Mouse (Mus musculus) hindbrain, embryonic 16.5 days (tissue): Measurements from ENCODE around the gene Ppp1r9b. TPM values are rescaled to one million over a fixed set of nuclear protein-coding genes. Genes with fewer than 3 reads are reported as not detected.

Experiments
- ATAC-seq: fragments of 200-750 bp; cut with Nextera tagmentation; 2 replicates; pipeline ENCODE4 v1.8.0; 2017; ENCODE audit warnings: moderate TSS enrichment, moderate library complexity
- H3K27ac ChIP-seq: fragments of 300-500 bp; sonication (generic); 2 replicates; pipeline ENCODE4 v1.5.1; 2014; ENCODE audit warnings: low read depth, mild to moderate bottlenecking, control low read depth, low read length, moderate library complexity
- H3K27me3 ChIP-seq: fragments of 300-500 bp; sonication (generic); replicated peaks from 2 replicates; pipeline ENCODE4 v1.6.1; 2014; ENCODE audit warnings: low read length; ENCODE audit not compliant: control insufficient read depth, insufficient read depth
- H3K36me3 ChIP-seq: fragments of 300-500 bp; sonication (generic); 2 replicates; pipeline ENCODE4 v1.6.1; 2014; ENCODE audit warnings: mild to moderate bottlenecking, low read length, moderate library complexity, mixed read lengths; ENCODE audit not compliant: control insufficient read depth, insufficient read depth
- H3K4me1 ChIP-seq: fragments of 300-500 bp; sonication (generic); 2 replicates; pipeline ENCODE4 v1.6.1; 2014; ENCODE audit warnings: low read depth, low read length; ENCODE audit not compliant: control insufficient read depth, insufficient read depth
- H3K4me2 ChIP-seq: fragments of 300-500 bp; sonication (generic); 2 replicates; pipeline ENCODE4 v1.6.1; 2014; ENCODE audit warnings: mild to moderate bottlenecking, low read length, control low read depth, moderate library complexity
- H3K4me3 ChIP-seq: fragments of 300-500 bp; sonication (generic); 2 replicates; pipeline ENCODE4 v1.5.1; 2014; ENCODE audit warnings: mild to moderate bottlenecking, low read length, control low read depth, moderate library complexity
- H3K9ac ChIP-seq: fragments of 300-500 bp; sonication (generic); 2 replicates; pipeline ENCODE4 v1.6.1; 2014; ENCODE audit warnings: low read depth, mild to moderate bottlenecking, control low read depth, low read length, moderate library complexity
- H3K9me3 ChIP-seq: fragments of 300-500 bp; sonication (generic); 2 replicates; pipeline ENCODE4 v1.6.1; 2014; ENCODE audit warnings: mild to moderate bottlenecking, low read length, moderate library complexity; ENCODE audit not compliant: control insufficient read depth
- WGBS: fragments of 180-500 bp; shearing (Covaris S2); extraction: QIAGEN DNeasy Blood & Tissue Kit; methylation state at CpG from one replicate; pipeline ENCODE4 v1.1.7; 2014; 5-methylcytosine and 5-hydroxymethylcytosine counted together
- polyA plus RNA-seq: library from polyadenylated mRNA; unstranded; fragments of >200 nt; fragmentation: Nextera tagmentation; extraction: Ambion mirVana; gene quantifications from 2 replicates; pipeline ENCODE4 v1.2.1, GENCODE M21; 2015

Gene Ppp1r9b
- polyA plus RNA-seq, 1 experiment from 2014 or later, result 17.8 TPM

DNA sequence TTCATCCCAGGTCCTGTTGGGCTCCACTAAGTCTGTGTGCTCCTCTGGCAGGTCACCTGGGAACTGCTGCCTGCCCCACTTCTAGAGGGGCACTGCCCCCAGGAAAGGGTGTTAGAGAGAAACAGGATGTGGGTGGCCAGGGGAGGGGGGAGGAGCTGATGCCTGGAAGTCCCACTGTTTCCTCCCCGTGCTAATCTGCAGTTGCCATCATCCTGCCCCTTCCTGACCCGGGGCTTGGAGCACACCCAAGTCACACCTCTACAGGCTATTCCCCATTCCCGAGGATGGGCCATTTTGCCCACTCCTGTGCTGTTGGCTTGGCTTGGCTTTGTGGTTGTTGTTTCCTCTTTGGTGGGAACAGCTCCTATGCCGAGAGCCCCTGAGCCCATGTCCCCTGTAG, 9.7 kb downstream of the Ppp1r9b start:
- no peaks in the 10 kb centered on the region for H3K27me3 ChIP-seq
- H3K4me1 ChIP-seq, result peaks cover 25% of the 10 kb centered on the region
- peak overlapping the region; percentile 69 for H3K27ac ChIP-seq
- H3K36me3 ChIP-seq, result peaks cover 44% of the 10 kb centered on the region
- no peak for ATAC-seq
- H3K9ac ChIP-seq, result peak overlapping the region; percentile 32
- no peak overlapping the region for H3K4me2 ChIP-seq
- no peak overlapping the region for H3K4me3 ChIP-seq
- H3K9me3 ChIP-seq, result no peaks in the 10 kb centered on the region
- WGBS, result 39% methylated on average over 4 of the region's 4 CpGs

- Histone ChIP-seq H3K27me3 (no peaks in the 10 kb centered on the region), H3K9ac (peak overlapping the region; percentile 32), H3K9me3 (no peaks in the 10 kb centered on the region), H3K27ac (peak overlapping the region; percentile 69), H3K4me2 (no peak overlapping the region), H3K36me3 (peaks cover 46% of the 10 kb centered on the region), H3K4me1 (peaks cover 23% of the 10 kb centered on the region), H3K4me3 (no peak overlapping the region)
- WGBS, result 1% methylated on average over 8 of the region's 8 CpGs
- peak; percentile 56 for ATAC-seq
Measured at GRCm38 (mm10) chr11:95001058-95001457, 10.2 kb downstream of the Ppp1r9b start.

- Histone ChIP-seq H3K27ac (no peak overlapping the region), H3K4me2 (no peak overlapping the region), H3K27me3 (no peaks in the 10 kb centered on the region), H3K4me1 (peaks cover 26% of the 10 kb centered on the region), H3K9ac (no peak overlapping the region), H3K9me3 (no peaks in the 10 kb centered on the region), H3K4me3 (no peak overlapping the region), H3K36me3 (peaks cover 44% of the 10 kb centered on the region)
- 86% methylated on average over 21 of the region's 21 CpGs for WGBS
- no peak for ATAC-seq
Measured at GRCm38 (mm10) chr11:95001584-95002347, 10.9 kb downstream of the Ppp1r9b start.

- no peaks in the 10 kb centered on the region for H3K9me3 ChIP-seq
- H3K27ac ChIP-seq, result no peak overlapping the region
- WGBS, result 94% methylated on average over 8 of the region's 8 CpGs
- peaks cover 42% of the 10 kb centered on the region for H3K36me3 ChIP-seq
- no peak overlapping the region for H3K4me3 ChIP-seq
- H3K27me3 ChIP-seq, result no peaks in the 10 kb centered on the region
- no peak overlapping the region for H3K4me2 ChIP-seq
- H3K4me1 ChIP-seq, result peaks cover 33% of the 10 kb centered on the region
- no peak overlapping the region for H3K9ac ChIP-seq
- no peak for ATAC-seq
Measured at GRCm38 (mm10) chr11:95002705-95003104, 11.9 kb downstream of the Ppp1r9b start.

DNA sequence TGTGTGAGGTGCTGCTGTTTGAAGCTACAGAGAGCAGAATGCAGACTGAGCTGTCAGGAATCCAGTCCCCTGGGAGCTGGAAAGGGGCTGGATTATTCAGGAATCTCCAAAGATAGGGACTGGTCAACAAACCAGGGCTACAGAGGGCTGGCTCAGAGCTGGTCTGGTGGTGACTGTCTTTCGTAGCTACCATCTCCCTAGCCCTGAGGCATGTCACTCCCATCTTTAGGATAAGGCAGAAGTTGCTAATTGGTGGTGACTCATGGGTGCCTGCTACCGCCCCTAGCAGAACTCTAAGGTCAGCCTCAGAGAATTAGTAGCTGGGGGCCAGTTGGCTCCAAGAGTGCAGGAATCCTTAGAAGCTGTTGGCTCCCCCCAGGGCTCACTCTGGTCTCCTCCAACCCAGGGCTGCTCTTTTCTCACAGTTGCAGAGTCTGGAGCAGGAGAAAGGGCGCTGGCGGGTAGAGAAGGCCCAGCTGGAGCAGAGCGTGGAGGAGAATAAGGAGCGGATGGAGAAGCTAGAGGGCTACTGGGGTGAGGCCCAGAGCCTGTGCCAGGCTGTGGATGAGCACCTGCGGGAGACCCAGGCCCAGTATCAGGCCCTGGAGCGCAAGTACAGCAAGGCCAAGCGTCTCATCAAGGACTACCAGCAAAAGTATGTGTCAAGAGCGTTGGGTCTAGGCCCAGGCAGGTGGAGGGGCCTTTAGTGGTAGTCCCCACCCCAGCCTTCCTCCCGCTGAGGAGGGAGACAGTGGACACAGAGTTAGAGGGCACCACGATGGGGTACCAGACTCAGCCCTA, 13.5 kb downstream of the Ppp1r9b start:
- Histone ChIP-seq H3K27me3 (no peaks in the 10 kb centered on the region), H3K9ac (no peak overlapping the region), H3K27ac (no peak overlapping the region; the same call in 1 of the 2 replicates), H3K9me3 (no peaks in the 10 kb centered on the region), H3K4me2 (no peak overlapping the region; the same call in 1 of the 2 replicates), H3K4me1 (peaks cover 38% of the 10 kb centered on the region), H3K4me3 (no peak overlapping the region), H3K36me3 (peaks cover 42% of the 10 kb centered on the region)
- 83% methylated on average over 12 of the region's 12 CpGs for WGBS
- ATAC-seq, result no peak

DNA sequence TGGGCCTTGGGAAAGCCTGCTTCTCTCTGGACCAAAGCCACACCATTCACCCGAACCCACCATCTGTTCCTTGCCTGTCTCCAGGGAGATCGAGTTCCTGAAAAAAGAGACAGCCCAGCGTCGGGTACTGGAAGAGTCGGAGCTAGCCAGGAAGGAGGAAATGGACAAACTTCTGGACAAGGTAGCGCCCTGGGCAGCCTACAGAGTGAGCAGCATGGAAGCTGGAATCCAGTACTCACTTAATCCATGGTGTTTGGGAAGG, 14.0 kb downstream of the Ppp1r9b start:
- Histone ChIP-seq H3K4me1 (peaks cover 38% of the 10 kb centered on the region), H3K9ac (no peak overlapping the region), H3K27ac (no peak overlapping the region), H3K4me3 (no peak overlapping the region), H3K4me2 (no peak overlapping the region), H3K27me3 (no peaks in the 10 kb centered on the region), H3K36me3 (peaks cover 42% of the 10 kb centered on the region), H3K9me3 (no peaks in the 10 kb centered on the region)
- no peak for ATAC-seq
- 54% methylated on average over 6 of the region's 6 CpGs for WGBS

- peaks cover 31% of the 10 kb centered on the region for H3K4me1 ChIP-seq
- ATAC-seq, result no peak
- no peak overlapping the region for H3K4me3 ChIP-seq
- peak overlapping the region; percentile 69 for H3K4me2 ChIP-seq
- peak overlapping the region; percentile 84 for H3K27ac ChIP-seq
- H3K9ac ChIP-seq, result peak overlapping the region; percentile 52
- H3K27me3 ChIP-seq, result no peaks in the 10 kb centered on the region
- peaks cover 34% of the 10 kb centered on the region for H3K36me3 ChIP-seq
- H3K9me3 ChIP-seq, result no peaks in the 10 kb centered on the region
- 32% methylated on average over 4 of the region's 4 CpGs for WGBS
Measured at GRCm38 (mm10) chr11:95006038-95006437, 15.2 kb downstream of the Ppp1r9b start.

GRCm38 (mm10) chr11:95006525-95007219, 15.8 kb downstream of the Ppp1r9b start:
- Histone ChIP-seq H3K9ac (peak overlapping the region; percentile 52), H3K4me1 (peaks cover 34% of the 10 kb centered on the region)
- peak; percentile 51 for ATAC-seq

GRCm38 (mm10) chr11:95007418-95007817, 16.6 kb downstream of the Ppp1r9b start:
- peak overlapping the region; percentile 69 for H3K4me2 ChIP-seq
- no peak overlapping the region; the same call in 1 of the 2 replicates for H3K27ac ChIP-seq
- peaks cover 41% of the 10 kb centered on the region for H3K4me1 ChIP-seq
- H3K9me3 ChIP-seq, result no peaks in the 10 kb centered on the region
- ATAC-seq, result no peak
- no peak overlapping the region for H3K9ac ChIP-seq
- H3K36me3 ChIP-seq, result peaks cover 22% of the 10 kb centered on the region
- no peak overlapping the region for H3K4me3 ChIP-seq
- WGBS, result 73% methylated on average over 3 of the region's 3 CpGs
- no peaks in the 10 kb centered on the region for H3K27me3 ChIP-seq

More at GRCm38 (mm10) chr11:95006525-95007219, 15.8 kb downstream of the Ppp1r9b start:
- Histone ChIP-seq H3K4me3 (peak overlapping the region; percentile 37), H3K4me2 (peak overlapping the region; percentile 69), H3K9me3 (no peaks in the 10 kb centered on the region), H3K27ac (peak overlapping the region; percentile 84), H3K36me3 (peaks cover 30% of the 10 kb centered on the region), H3K27me3 (no peaks in the 10 kb centered on the region)
- WGBS, result 2% methylated on average over 27 of the region's 27 CpGs
